Mouse (Mus musculus) limb, embryonic 13.5 days (tissue): Measurements from ENCODE around the gene 9130213A22Rik. TPM values are rescaled to one million over a fixed set of nuclear protein-coding genes. Genes with fewer than 3 reads are reported as not detected.
"Not testable (repeated sequence)": the region's sequence is repeated elsewhere in the genome, so short reads cannot be mapped to it uniquely, and the experiment has no call there.

Experiments used
- ATAC-seq: fragments of 200-750 bp; cut with Nextera tagmentation; 2 replicates; pipeline ENCODE4 v1.8.0; 2017; ENCODE audit warnings: low read depth, moderate number of reproducible peaks, moderate TSS enrichment; ENCODE audit not compliant: low FRiP score
- H3K27ac ChIP-seq: fragments of 300-500 bp; sonication (generic); 2 replicates; pipeline ENCODE4 v1.5.1; 2015; ENCODE audit warnings: inconsistent platforms, mild to moderate bottlenecking, moderate library complexity
- H3K27me3 ChIP-seq: fragments of 300-500 bp; sonication (generic); 2 replicates; pipeline ENCODE4 v1.6.1; 2015; ENCODE audit warnings: mild to moderate bottlenecking, inconsistent platforms
- H3K36me3 ChIP-seq: fragments of 300-500 bp; sonication (generic); 2 replicates; pipeline ENCODE4 v1.6.1; 2015; ENCODE audit warnings: inconsistent platforms, mild to moderate bottlenecking, moderate library complexity
- H3K4me1 ChIP-seq: fragments of 300-500 bp; sonication (generic); 2 replicates; pipeline ENCODE4 v1.6.1; 2015; ENCODE audit warnings: inconsistent platforms
- H3K4me2 ChIP-seq: fragments of 300-500 bp; sonication (generic); replicated peaks from 2 replicates; pipeline ENCODE4 v1.6.1; 2015; ENCODE audit warnings: inconsistent platforms, mild to moderate bottlenecking, moderate library complexity
- H3K4me3 ChIP-seq: fragments of 300-500 bp; sonication (generic); 2 replicates; pipeline ENCODE4 v1.5.1; 2015; ENCODE audit warnings: moderate library complexity, mild to moderate bottlenecking, inconsistent platforms
- H3K9ac ChIP-seq: fragments of 300-500 bp; sonication (generic); 2 replicates; pipeline ENCODE4 v1.6.1; 2015; ENCODE audit warnings: mild to moderate bottlenecking, inconsistent platforms
- H3K9me3 ChIP-seq: fragments of 300-500 bp; sonication (generic); 2 replicates; pipeline ENCODE4 v1.6.1; 2016; ENCODE audit warnings: inconsistent platforms
- WGBS: fragments of 180-500 bp; shearing (Covaris S2); methylation state at CpG from one replicate; pipeline ENCODE4 v1.1.7; 2015; 5-methylcytosine and 5-hydroxymethylcytosine counted together
- polyA plus RNA-seq: library from polyadenylated mRNA; unstranded; fragments of >200 nt; fragmentation: Nextera tagmentation; extraction: Ambion mirVana; gene quantifications from 2 replicates; pipeline ENCODE4 v1.2.1, GENCODE M21; 2015

The 9130213A22Rik gene
- polyA plus RNA-seq, 1 experiment from 2014 or later, result 0.52 TPM

DNA sequence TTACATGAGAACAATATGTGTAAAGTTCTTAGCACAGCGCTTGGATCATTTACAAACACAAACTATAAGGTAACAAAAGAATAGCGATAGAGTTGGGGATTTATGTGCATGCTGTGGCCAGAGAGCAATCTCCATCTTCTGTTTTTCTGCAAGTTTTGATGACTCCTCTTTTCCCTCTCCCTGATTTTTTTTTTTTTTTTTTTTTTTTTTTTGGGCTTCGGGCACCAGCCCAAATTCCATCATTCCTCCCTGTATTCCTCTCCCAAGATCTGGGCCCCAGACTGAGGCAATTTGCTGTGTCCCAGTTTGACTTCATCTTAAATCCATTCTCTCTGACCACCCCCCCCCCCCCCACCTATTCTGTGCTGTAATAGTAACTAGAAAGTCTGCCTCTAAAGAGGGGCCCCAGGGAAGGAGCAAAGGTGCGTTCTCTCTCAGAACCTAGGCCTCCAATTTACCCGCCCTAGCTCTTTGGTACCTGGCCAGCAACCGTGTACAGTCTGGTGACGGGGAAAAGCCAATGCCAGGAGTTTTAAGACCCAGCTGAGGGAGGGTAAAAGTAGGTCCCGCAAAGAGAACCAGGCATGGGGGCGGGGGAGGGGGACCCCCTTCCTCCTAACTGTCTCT, 25.9 kb downstream of the 9130213A22Rik start:
- Histone ChIP-seq H3K4me2 (peak overlapping the region; percentile 98), H3K4me1 (peaks cover 54% of the 10 kb centered on the region), H3K4me3 (peak overlapping the region; percentile 69), H3K9me3 (no peaks in the 10 kb centered on the region), H3K36me3 (peaks cover 23% of the 10 kb centered on the region), H3K9ac (peak overlapping the region; percentile 77), H3K27me3 (no peaks in the 10 kb centered on the region), H3K27ac (peak overlapping the region; percentile 92)
- ATAC-seq, result peak; percentile 3
- 10% methylated on average over 9 of the region's 9 CpGs for WGBS

DNA sequence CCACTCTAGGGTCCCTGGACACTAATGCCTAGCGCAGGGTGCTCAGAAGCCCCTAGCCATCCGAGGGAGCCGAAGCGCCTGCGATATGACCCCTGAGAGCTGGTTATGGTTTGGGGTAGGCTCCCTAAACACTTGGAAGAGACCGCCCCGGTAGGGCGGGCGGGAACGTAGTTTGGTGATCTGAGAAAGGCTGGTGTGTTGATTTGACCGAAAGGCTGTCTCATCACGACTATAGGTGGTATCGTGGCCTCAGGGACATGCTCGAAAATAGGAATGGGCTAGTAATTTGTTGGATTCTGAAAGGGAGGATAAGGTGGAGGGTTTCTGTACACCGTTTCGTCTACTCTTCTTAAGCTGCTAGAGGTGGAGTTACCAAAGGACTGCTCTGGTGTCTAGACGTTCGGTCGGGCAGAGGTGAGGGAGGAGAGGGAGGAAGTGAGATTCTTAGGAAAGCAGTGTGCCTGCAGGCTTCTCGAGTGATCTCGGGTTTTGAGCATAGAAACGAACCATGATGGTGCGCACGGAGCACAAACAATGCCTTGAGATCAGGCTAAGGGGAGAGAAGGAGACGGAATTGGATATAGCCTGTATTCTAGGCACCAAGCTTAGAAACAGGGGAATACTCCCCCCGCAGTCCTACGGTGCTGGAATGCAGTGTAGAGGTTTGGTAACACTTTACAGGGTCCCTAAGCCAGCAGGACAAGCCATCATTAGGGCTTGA, 26.7 kb downstream of the 9130213A22Rik start:
- no peaks in the 10 kb centered on the region for H3K9me3 ChIP-seq
- WGBS, result 2% methylated on average over 27 of the region's 27 CpGs
- no peak for ATAC-seq
- H3K4me3 ChIP-seq, result peak overlapping the region; percentile 69
- H3K4me2 ChIP-seq, result peak overlapping the region; percentile 98
- H3K9ac ChIP-seq, result peak overlapping the region; percentile 77
- peaks cover 57% of the 10 kb centered on the region for H3K4me1 ChIP-seq
- H3K27me3 ChIP-seq, result no peaks in the 10 kb centered on the region
- peak overlapping the region; percentile 92 for H3K27ac ChIP-seq
- peaks cover 23% of the 10 kb centered on the region for H3K36me3 ChIP-seq

DNA sequence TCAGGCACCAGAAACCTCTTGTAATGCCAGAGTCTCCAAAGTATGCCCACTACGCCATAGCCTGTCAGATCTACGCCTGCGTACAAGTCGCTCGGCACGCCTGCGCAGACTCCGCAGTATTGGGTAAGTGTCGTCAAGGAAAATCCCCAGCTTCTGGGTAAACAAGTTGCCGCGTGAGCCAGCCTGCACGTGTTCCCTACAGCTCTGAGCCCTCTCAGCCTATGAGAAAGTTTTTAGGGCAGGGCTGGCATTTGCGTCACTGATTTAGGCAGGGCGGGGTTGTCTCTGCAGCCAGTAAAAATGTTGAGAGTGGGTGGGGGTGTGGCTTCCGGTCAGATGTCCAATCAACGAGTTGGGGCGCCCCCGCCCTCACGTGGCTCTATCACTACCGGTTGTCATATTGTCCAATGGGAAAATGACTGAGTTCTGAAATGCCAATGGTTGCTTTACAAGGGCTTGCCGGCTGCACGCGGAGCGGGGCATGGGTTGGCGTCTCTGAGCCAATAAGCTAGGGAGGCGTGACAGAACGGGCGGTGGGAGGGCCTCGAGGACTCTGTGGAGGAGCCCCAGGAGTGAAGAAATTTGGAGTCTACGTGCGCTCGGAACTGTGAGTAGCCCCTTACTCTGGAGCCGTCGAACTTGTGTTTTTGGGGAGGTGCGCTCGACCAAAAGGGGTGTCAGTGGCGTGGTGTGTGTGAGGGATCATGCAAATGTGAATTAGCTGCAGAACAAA, 27.5 kb downstream of the 9130213A22Rik start, which contains the start of gene Per1:
Per1 (plus strand) TSS at position 521 of the 733 bp plus-strand sequence.
- Histone ChIP-seq H3K36me3 (peaks cover 29% of the 10 kb centered on the region), H3K4me2 (peak within 1 kb of the TSS; percentile 98), H3K4me1 (peaks cover 58% of the 10 kb centered on the region), H3K4me3 (peak within 1 kb of the TSS; percentile 69), H3K9me3 (no peaks in the 10 kb centered on the region), H3K9ac (peak within 1 kb of the TSS; percentile 77), H3K27ac (peak within 1 kb of the TSS; percentile 92), H3K27me3 (no peaks in the 10 kb centered on the region)
- under 1% methylated on average over 37 of the region's 37 CpGs for WGBS
- peak; percentile 93 for ATAC-seq

DNA sequence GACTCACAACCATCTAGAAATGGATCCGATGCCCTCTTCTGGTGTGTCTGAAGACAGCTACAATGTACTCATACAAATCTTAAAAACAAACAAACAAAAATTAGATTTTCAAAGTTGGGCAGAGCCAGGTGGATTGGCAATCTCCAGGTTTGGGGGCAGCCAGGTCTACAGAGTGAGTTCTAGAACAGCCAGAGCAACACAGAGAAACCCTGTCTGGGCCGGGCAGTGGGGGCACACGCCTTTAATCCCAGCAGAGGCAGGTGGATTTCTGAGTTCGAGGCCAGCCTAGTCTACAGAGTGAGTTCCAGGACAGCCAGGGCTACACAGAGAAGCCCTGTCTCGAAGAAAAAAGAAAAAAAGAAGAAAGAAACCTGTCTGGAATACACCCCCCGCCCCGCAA, 28.5 kb downstream of the 9130213A22Rik start:
- H3K4me1 ChIP-seq, result peaks cover 58% of the 10 kb centered on the region
- not testable (repeated sequence) for H3K4me2 ChIP-seq, H3K9me3 ChIP-seq, H3K9ac ChIP-seq, H3K4me3 ChIP-seq, ATAC-seq, H3K27me3 ChIP-seq
- 89% methylated on average over 7 of the region's 7 CpGs for WGBS
- peaks cover 34% of the 10 kb centered on the region for H3K36me3 ChIP-seq
- 0 out of 2 replicates have a peak overlapping the region, but pooled peaks have one; percentile 77 for H3K27ac ChIP-seq

DNA sequence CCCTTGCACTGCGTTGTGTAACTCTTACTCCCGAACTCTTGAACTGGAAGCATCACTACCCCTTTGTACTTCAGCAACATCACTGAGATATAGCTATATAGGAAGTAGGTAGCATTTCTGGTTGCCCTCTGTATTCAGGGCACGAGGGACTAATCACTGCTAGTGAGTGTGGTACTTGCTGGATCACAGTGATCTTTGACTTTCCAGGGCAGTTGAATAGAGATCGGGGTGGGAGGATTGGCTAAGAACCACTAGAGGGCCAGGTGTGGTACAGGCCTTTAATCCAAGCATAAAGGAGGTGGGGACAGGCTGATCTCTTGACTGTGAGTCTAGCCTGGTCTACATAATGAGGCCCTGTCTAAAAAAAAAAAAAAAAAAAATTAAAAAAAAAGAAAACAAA, 29.5 kb downstream of the 9130213A22Rik start:
- H3K9ac ChIP-seq, result no peak overlapping the region
- peaks cover 51% of the 10 kb centered on the region for H3K4me1 ChIP-seq
- H3K4me2 ChIP-seq, result no peak overlapping the region
- no peak for ATAC-seq
- H3K36me3 ChIP-seq, result peaks cover 34% of the 10 kb centered on the region
- H3K4me3 ChIP-seq, result no peak overlapping the region
- WGBS, result 90% methylated on average over 4 of the region's 4 CpGs
- no peaks in the 10 kb centered on the region for H3K9me3 ChIP-seq
- no peak overlapping the region for H3K27ac ChIP-seq
- H3K27me3 ChIP-seq, result no peaks in the 10 kb centered on the region

DNA sequence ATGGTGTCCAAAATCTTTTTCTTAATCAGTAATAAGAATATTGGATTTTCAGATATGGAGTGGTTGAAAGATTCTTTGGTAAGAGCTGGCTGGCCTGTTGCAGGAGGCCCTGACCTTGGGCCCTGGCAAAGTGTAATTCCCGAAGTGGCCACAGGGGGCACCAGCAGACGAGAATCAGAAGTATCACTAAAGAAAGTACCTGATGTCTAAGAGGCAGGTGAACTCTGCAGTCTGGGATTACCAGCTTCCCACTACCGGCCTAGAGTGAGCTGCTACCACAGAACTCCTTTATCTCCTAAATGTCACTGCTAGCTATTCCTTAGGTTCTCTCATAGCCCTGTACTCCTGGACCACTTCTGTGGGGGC, 30.0 kb downstream of the 9130213A22Rik start:
- H3K4me1 ChIP-seq, result peaks cover 51% of the 10 kb centered on the region
- 6% methylated on average over 3 of the region's 3 CpGs for WGBS
- no peak overlapping the region for H3K4me3 ChIP-seq

DNA sequence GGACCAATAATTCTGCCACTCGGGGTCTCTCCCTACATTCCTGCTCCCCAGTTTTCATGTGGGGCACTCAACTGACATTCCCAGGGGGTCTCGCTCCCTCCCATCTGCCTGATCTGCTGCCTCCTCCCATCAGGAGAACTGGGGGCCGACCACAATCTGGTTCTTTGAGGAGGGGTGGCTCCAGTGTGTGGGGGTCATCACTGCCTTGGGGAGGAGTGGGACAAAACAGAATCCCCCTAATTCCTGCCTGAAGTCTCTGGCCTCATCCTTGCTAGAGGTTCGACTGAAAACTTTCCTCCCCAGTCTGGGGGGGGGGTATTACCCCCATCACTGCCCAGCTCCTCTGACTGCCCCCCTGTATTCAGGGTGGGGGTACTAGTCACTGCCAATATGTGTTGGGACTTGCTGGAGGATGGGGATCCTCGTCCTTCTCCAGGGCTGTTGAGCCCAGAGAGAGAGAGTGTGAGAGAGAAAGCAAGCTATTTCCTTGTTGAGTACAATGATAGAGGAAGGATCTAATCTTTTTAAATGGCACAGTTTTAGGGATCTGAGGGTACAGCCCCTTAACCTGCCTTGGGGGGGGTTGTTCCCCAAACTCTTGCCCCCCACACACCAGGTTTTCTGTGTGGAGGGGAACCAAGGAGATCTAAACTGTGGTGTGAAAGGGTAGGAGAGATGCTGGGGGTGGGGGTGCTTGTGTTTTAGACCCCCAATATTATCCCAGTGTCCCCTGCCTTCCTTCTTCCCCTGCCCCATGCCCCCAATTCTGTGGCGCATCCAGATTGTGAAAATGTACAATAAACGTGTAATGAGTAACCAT, 30.6 kb downstream of the 9130213A22Rik start:
- no peaks in the 10 kb centered on the region for H3K27me3 ChIP-seq
- no peak overlapping the region for H3K4me3 ChIP-seq
- H3K4me1 ChIP-seq, result peaks cover 52% of the 10 kb centered on the region
- 0 out of 2 replicates have a peak overlapping the region, but pooled peaks have one; percentile 3 for H3K27ac ChIP-seq
- H3K9ac ChIP-seq, result peak overlapping the region; percentile 31; the same call in 1 of the 2 replicates
- no peaks in the 10 kb centered on the region for H3K9me3 ChIP-seq
- H3K4me2 ChIP-seq, result no peak overlapping the region
- no peak for ATAC-seq
- 66% methylated on average over 7 of the region's 7 CpGs for WGBS
- H3K36me3 ChIP-seq, result peaks cover 34% of the 10 kb centered on the region

More for the DNA sequence above, 30.0 kb downstream of the 9130213A22Rik start:
- H3K27me3 ChIP-seq, result no peaks in the 10 kb centered on the region
- H3K36me3 ChIP-seq, result peaks cover 34% of the 10 kb centered on the region
- no peaks in the 10 kb centered on the region for H3K9me3 ChIP-seq
- H3K4me2 ChIP-seq, result no peak overlapping the region
- H3K9ac ChIP-seq, result no peak overlapping the region
- H3K27ac ChIP-seq, result no peak overlapping the region
- no peak for ATAC-seq

DNA sequence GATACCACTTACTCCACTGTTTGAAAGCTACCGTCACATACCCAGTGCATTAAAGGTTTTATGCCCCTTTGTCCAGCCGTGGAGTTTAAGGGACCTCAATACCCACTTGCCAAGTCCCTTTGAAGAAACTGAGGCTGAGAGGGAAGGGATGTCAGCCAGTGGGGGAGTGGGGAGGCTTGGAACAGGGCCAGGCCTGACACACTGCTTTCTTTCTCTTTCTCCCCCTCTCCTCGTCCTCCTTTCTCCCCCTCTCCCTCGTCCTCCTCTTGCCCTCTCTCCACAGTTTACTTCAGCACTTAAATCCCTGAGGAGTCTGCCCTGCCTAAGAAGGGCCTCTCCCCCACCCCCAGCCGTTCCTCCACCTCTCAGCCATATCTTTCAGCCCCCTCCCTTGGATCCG, 32.0 kb downstream of the 9130213A22Rik start:
- Histone ChIP-seq H3K27me3 (no peaks in the 10 kb centered on the region), H3K4me1 (peaks cover 38% of the 10 kb centered on the region), H3K9me3 (no peaks in the 10 kb centered on the region), H3K4me3 (peak overlapping the region; percentile 95), H3K9ac (peak overlapping the region; percentile 43; the same call in 1 of the 2 replicates), H3K36me3 (peaks cover 34% of the 10 kb centered on the region), H3K4me2 (peak overlapping the region; percentile 97), H3K27ac (no peak overlapping the region)
- no peak for ATAC-seq
- 59% methylated on average over 6 of the region's 6 CpGs for WGBS

DNA sequence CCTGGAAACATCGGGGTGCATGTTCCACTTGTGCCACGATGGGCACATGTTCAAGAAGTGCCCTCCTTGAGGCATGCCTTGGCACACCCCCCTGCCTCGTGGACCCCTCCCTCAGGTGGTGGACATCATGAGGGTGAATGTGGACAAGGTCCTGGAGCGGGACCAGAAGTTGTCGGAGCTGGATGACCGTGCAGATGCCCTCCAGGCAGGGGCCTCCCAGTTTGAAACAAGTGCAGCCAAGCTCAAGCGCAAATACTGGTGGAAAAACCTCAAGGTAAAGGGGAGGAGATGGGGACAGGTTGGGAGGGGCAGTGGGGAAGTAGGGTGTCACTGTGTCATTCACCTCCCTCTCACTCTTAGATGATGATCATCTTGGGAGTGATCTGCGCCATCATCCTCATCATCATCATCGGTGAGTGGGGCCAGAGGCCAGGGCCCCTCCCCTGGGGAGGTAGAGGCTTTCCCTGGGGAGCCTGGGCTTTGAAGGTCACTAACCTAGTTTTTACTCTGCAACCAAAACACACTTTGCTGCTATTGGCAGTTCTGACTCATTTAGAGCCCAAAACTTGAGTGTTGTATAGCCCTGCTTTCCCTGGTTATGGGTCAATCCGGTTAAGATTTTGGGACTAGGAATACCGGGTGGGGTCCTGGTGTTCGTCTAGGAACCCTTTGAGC, 32.6 kb downstream of the 9130213A22Rik start:
- Histone ChIP-seq H3K27me3 (no peaks in the 10 kb centered on the region), H3K27ac (no peak overlapping the region), H3K9ac (peak overlapping the region; percentile 100), H3K4me2 (peak overlapping the region; percentile 97), H3K9me3 (no peaks in the 10 kb centered on the region), H3K36me3 (peaks cover 34% of the 10 kb centered on the region), H3K4me1 (peaks cover 38% of the 10 kb centered on the region), H3K4me3 (peak overlapping the region; percentile 95)
- 83% methylated on average over 12 of the region's 12 CpGs for WGBS
- no peak for ATAC-seq

DNA sequence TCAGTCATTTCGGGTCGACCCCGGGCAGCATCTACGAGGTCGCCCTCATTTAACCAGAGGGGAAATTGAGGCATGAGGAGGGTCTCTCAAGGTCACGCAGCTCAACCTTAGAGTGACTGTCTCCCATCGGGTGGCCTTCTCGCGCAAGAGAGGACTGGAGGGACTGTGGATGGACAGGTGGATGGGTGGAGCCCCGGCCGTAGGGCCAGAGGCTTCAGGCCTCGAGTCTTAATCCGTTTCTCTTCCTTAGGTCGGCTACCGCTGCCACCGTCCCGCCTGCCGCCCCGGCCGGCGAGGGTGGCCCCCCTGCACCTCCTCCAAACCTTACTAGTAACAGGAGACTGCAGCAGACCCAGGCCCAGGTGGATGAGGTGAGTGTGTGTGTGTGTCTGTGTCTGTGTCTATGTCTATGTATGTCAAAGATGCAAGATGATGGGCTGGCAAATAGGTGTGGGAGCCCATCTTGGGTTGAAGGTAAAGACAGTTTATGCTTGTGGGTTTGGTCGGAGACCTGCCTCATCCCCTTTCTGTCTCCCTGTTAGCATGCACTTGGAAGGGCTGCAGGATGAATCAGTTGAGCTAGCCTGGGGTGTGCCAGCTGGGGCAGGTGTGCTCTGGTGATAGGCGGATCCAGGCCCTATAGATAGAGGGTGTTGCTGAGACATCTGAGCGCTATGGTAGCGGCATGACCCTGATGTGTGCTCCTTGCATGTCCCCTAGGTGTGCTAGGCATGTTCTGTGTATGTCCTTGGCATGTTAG, 33.4 kb downstream of the 9130213A22Rik start:
- no peaks in the 10 kb centered on the region for H3K27me3 ChIP-seq
- peaks cover 34% of the 10 kb centered on the region for H3K4me1 ChIP-seq
- peak overlapping the region; percentile 97 for H3K4me2 ChIP-seq
- H3K9me3 ChIP-seq, result no peaks in the 10 kb centered on the region
- peak overlapping the region; percentile 95 for H3K4me3 ChIP-seq
- ATAC-seq, result peak; percentile 19; the same call in 1 of the 2 replicates
- peaks cover 34% of the 10 kb centered on the region for H3K36me3 ChIP-seq
- H3K27ac ChIP-seq, result peak overlapping the region; percentile 87; the same call in 1 of the 2 replicates
- H3K9ac ChIP-seq, result peak overlapping the region; percentile 100
- 12% methylated on average over 25 of the region's 25 CpGs for WGBS
